Mouse (Mus musculus) layer of hippocampus, adult 18-20 months (tissue): ENCODE measurements at regions not wholly inside any gene's neighbourhood (a gene's known extent, or its start where the extent isn't known, plus 50 kb on each side); places are given as distances from the start of the nearest gene placed in this dataset.

Source experiments
- DNase-seq, 2 experiments: peaks; one replicate each; pipeline ENCODE4 v3.0.0; 2022; ENCODE audit warnings: low spot score in 2 of 2

- no peak for DNase-seq
These were observed 237.0 kb downstream of the Pcdh18 start for GRCm38 (mm10) chr3:49520088-49520487.

DNA sequence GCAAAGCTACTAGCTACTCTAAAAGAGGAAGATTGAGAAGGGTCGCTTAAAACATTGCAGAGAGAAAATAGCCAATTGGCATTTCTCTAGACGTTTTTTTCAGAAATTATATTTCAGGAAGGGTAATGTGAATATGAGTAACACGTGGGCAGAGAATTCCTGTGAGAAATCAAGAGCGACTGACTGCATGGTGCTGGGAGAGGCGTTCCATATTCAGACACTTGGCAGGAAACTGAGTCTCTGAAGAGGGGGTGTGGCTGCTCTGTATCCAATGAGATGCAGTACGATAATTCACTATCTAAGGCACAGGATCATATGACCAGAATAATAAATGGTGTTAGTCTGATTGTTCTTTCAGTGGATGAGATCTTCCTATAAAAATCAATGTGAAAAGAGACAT lies 252.5 kb downstream of the Pcdh18 start:
- DNase-seq: no peak

DNA sequence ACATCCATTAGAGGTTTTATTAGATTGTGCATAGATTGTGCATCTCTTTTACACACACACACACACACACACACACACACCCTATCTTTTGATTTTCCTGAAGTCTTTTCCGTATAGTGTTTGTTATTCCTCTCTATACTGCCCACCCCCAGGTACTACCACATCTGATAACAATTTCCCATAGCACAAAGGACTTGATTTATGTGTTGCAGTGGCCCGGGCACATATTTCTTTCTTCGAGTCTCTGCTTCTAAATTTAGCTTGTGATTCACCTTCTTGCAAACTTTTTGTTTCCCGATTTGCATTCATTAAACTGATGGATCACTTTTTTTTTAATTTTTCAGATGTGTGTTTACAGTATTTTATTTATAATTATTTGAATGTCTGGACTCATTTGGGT lies 254.8 kb downstream of the Pcdh18 start:
- no peak for DNase-seq

DNA sequence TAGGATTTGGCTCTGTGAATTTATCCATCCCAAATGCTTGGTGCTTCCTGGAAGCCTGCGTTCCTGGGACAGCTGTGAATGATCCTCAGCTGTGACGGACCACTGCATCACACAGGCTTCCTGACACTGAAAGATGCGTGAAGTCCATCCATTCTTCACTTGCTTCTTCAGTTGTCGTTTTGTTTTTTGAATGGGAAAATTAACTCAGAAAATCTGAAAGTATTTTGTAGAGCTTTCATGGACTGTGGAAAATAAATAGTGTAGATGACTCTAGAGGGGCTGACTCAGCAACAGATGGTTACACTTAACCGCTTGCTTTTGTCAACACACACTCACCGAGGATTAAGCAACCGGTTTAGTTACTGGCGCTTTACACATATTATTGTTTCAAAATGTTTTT lies 272.0 kb downstream of the Pcdh18 start:
- DNase-seq: peak; percentile 2 to 40
